Mouse (Mus musculus) E14TG2a.4 (cell line): ENCODE data around the gene Adad2.

Source experiments
- CTCF ChIP-seq: conservative IDR thresholded peaks from 2 replicates; pipeline ENCODE4 v1.5.1; 2014; ENCODE audit warnings: low read length
- NANOG ChIP-seq: IDR thresholded peaks from 2 replicates; pipeline ENCODE4 v1.6.1; 2014; ENCODE audit warnings: borderline replicate concordance, low read length, mixed read lengths
- POU5F1 ChIP-seq: IDR thresholded peaks from 2 replicates; pipeline ENCODE4 v1.6.1; 2014; ENCODE audit warnings: low read length, borderline replicate concordance

GRCm38 (mm10) chr8:119661081-119661480 is 48.5 kb downstream of the Adad2 start:
- TF ChIP-seq CTCF (no peak), POU5F1 (no peak), NANOG (no peak)
